Mouse (Mus musculus): ENCODE measurements around the gene Srebf2.

DNA sequence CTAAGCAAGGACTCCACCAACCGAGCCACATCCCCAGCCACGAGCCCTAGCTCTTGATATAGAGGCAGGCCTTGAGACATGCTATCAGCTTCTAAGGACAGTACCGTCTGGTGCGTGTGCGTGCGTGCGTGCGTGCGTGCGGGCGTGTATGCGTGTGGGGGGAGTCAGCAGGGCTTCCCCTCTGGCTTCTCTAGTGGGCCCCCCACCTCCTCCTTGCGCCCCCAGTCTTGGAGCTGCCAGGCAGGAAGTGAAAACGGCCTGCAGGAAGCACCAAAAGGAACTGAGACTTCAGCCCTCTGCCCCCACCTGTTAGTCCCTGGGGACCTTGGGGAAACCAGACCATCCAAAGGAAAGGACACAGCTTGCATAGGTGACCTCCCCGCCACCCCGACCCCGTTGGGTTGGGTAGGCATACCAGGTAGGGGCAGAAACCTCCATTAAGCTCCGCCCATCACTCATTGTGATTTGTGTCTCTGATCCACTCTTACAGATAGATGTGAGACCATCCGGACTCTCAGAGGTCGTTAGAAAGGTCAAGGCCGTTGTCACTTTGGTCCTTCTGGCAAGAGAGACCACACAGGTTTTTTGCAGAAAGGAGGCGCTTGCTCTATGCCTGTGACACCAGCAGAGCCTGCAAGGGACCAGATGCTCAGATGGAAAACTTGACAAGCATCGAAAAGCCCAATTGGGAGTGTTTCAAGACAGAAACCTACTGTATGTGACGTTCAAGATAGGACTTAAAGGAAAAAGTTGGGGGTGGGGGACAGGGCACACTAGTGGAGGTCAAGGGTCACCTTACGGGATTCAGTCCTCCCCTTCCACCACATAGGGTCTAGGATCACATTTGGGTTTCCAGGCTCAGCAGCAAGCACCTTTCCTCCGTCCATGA is 72.0 kb downstream of the Srebf2 start:
- TF ChIP-seq CEBPB (IDR thresholded peaks at IDR 0.05; ENCODE audit: low read depth) (no peak), CTCF (IDR thresholded peaks at IDR 0.05; ENCODE audit: control insufficient read depth, insufficient read depth, insufficient read length) (no peak)

Data from C2C12 (cell line).